Mouse (Mus musculus) CH12.LX (cell line): ENCODE data around the gene Glt1d1. TPM values are rescaled to one million over a fixed set of nuclear protein-coding genes. Genes with fewer than 3 reads are reported as not detected.
A peak's percentile ranks its signal among the peaks of the same experiment; 100 is the strongest.

ENCODE experiments used
- DNase-seq: peaks from one replicate; pipeline ENCODE4 v3.0.0-alpha.2; 2013; ENCODE audit errors: extremely low read depth
- H3K27ac ChIP-seq: 2 replicates; pipeline ENCODE4 v1.5.1; 2012; ENCODE audit warnings: low read depth, mild to moderate bottlenecking, control low read depth, moderate library complexity; ENCODE audit not compliant: insufficient read depth
- H3K27me3 ChIP-seq: replicated peaks from 2 replicates; pipeline ENCODE3; 2012; ENCODE audit warnings: inconsistent platforms
- H3K36me3 ChIP-seq, 2 experiments: replicated peaks in 1 of 2; 2 replicates each; pipeline versions ENCODE3 to v1.6.1; 2012; ENCODE audit warnings: inconsistent platforms in 1 of 2, low read length in 1 of 2, mild to moderate bottlenecking in 1 of 2, mixed read lengths in 1 of 2, moderate library complexity in 1 of 2; ENCODE audit not compliant: control insufficient read depth in 1 of 2, insufficient read depth in 1 of 2
- H3K4me1 ChIP-seq, 2 experiments: 2 replicates each; pipeline ENCODE4 v1.6.1; 2012; ENCODE audit warnings: inconsistent platforms in 1 of 2, moderate library complexity in 1 of 2; ENCODE audit not compliant: insufficient read depth in 2 of 2, control insufficient read depth in 1 of 2
- H3K4me2 ChIP-seq: 2 replicates; pipeline ENCODE4 v1.6.1; 2012; ENCODE audit warnings: low read depth, mild to moderate bottlenecking, control low read depth; ENCODE audit not compliant: poor library complexity, insufficient read depth, severe bottlenecking
- H3K4me3 ChIP-seq, 3 experiments: fragments of 150-350 bp in 1 of 3; sonication (generic) in 1 of 3; replicated peaks in 1 of 3; 2 replicates each; pipeline versions ENCODE3 to v1.5.1; 2011 to 2012; ENCODE audit warnings: low read depth in 2 of 3, low read length in 2 of 3, mild to moderate bottlenecking in 2 of 3, moderate library complexity in 2 of 3, control low read depth in 1 of 3, improper control_type of control experiment in 1 of 3, inconsistent platforms in 1 of 3, mixed read lengths in 1 of 3; ENCODE audit not compliant: poor library complexity in 1 of 3
- H3K79me2 ChIP-seq: replicated peaks from 2 replicates; pipeline ENCODE4 v1.6.1; 2012; ENCODE audit warnings: mild to moderate bottlenecking, moderate library complexity; ENCODE audit not compliant: control insufficient read depth, poor library complexity, insufficient read depth, severe bottlenecking; ENCODE audit errors: extremely low read depth
- H3K9ac ChIP-seq: 2 replicates; pipeline ENCODE4 v1.6.1; 2012; ENCODE audit warnings: low read depth, mild to moderate bottlenecking, control low read depth, moderate library complexity; ENCODE audit not compliant: insufficient read depth
- H3K9me3 ChIP-seq: replicated peaks from 2 replicates; pipeline ENCODE3; 2012; ENCODE audit warnings: low read length, inconsistent platforms, mixed read lengths
- BHLHE40 ChIP-seq: IDR thresholded peaks from 2 replicates; pipeline ENCODE4 v1.6.1; 2011; ENCODE audit warnings: mild to moderate bottlenecking, low read depth, low read length, improper control_type of control experiment
- CHD1 ChIP-seq: IDR thresholded peaks from 2 replicates; pipeline ENCODE4 v1.6.1; 2012; ENCODE audit warnings: low read depth, low read length, improper control_type of control experiment, inconsistent platforms
- CTCF ChIP-seq, 2 experiments: IDR thresholded peaks in 1 of 2; conservative IDR thresholded peaks in 1 of 2; 2 replicates each; pipeline ENCODE4 v1.5.1; 2011 to 2012; ENCODE audit warnings: low read depth in 2 of 2, low read length in 2 of 2, improper control_type of control experiment in 1 of 2, inconsistent platforms in 1 of 2, mild to moderate bottlenecking in 1 of 2, moderate library complexity in 1 of 2
- E2F4 ChIP-seq: IDR thresholded peaks from 2 replicates; pipeline ENCODE4 v1.6.1; 2011; ENCODE audit warnings: low read depth, low read length, improper control_type of control experiment; ENCODE audit not compliant: insufficient replicate concordance
- ELF1 ChIP-seq: IDR thresholded peaks from 2 replicates; pipeline ENCODE4 v1.6.1; 2014; ENCODE audit warnings: low read depth, mild to moderate bottlenecking, inconsistent platforms, low read length, improper control_type of control experiment
- EP300 ChIP-seq: IDR thresholded peaks from 2 replicates; pipeline ENCODE4 v1.6.1; 2011; ENCODE audit warnings: low read length, improper control_type of control experiment
- ETS1 ChIP-seq: conservative IDR thresholded peaks from 2 replicates; pipeline ENCODE4 v1.6.1; 2012; ENCODE audit warnings: low read depth, mild to moderate bottlenecking, inconsistent platforms, low read length, improper control_type of control experiment, moderate library complexity
- IRF4 ChIP-seq: IDR thresholded peaks from 2 replicates; pipeline ENCODE4 v1.6.1; 2014; ENCODE audit warnings: low read depth, mild to moderate bottlenecking, inconsistent platforms, low read length, improper control_type of control experiment
- JUN ChIP-seq: IDR thresholded peaks from 2 replicates; pipeline ENCODE4 v1.6.1; 2011; ENCODE audit warnings: low read depth, mild to moderate bottlenecking, low read length, improper control_type of control experiment, moderate library complexity; ENCODE audit not compliant: insufficient read depth
- MAFK ChIP-seq: IDR thresholded peaks from 2 replicates; pipeline ENCODE4 v1.6.1; 2011; ENCODE audit warnings: low read length, improper control_type of control experiment; ENCODE audit not compliant: insufficient replicate concordance
- MAX ChIP-seq: IDR thresholded peaks from 2 replicates; pipeline ENCODE4 v1.6.1; 2011; ENCODE audit warnings: low read length, improper control_type of control experiment
- MEF2A ChIP-seq: IDR thresholded peaks from 2 replicates; pipeline ENCODE4 v1.6.1; 2014; ENCODE audit warnings: low read depth, mild to moderate bottlenecking, inconsistent platforms, low read length, improper control_type of control experiment, borderline replicate concordance
- MYC ChIP-seq: IDR thresholded peaks from 2 replicates; pipeline ENCODE4 v1.6.1; 2011; ENCODE audit warnings: low read depth, mild to moderate bottlenecking, improper control_type of control experiment, low read length
- NRF1 ChIP-seq: IDR thresholded peaks from 2 replicates; pipeline ENCODE4 v1.6.1; 2014; ENCODE audit warnings: low read depth, mild to moderate bottlenecking, inconsistent platforms, low read length, improper control_type of control experiment, moderate library complexity
- PAX5 ChIP-seq: IDR thresholded peaks from 2 replicates; pipeline ENCODE4 v1.6.1; 2012; ENCODE audit warnings: low read length, inconsistent platforms, mixed read lengths
- POLR2A ChIP-seq: IDR thresholded peaks from 2 replicates; pipeline ENCODE4 v1.6.1; 2011; ENCODE audit warnings: low read depth, mild to moderate bottlenecking, improper control_type of control experiment, low read length
- POLR2AphosphoS2 ChIP-seq: IDR thresholded peaks from 2 replicates; pipeline ENCODE4 v1.6.1; 2011; ENCODE audit warnings: low read depth, low read length, improper control_type of control experiment
- RAD21 ChIP-seq: IDR thresholded peaks from 2 replicates; pipeline ENCODE4 v1.6.1; 2011; ENCODE audit warnings: low read depth, mild to moderate bottlenecking, low read length, improper control_type of control experiment, moderate library complexity
- SMC3 ChIP-seq: IDR thresholded peaks from 2 replicates; pipeline ENCODE4 v1.6.1; 2011; ENCODE audit warnings: low read depth, low read length, improper control_type of control experiment
- TCF12 ChIP-seq: IDR thresholded peaks from 2 replicates; pipeline ENCODE4 v1.6.1; 2014; ENCODE audit warnings: low read depth, mild to moderate bottlenecking, inconsistent platforms, low read length, improper control_type of control experiment
- UBTF ChIP-seq: IDR thresholded peaks from 2 replicates; pipeline ENCODE4 v1.6.1; 2012; ENCODE audit warnings: low read depth, mild to moderate bottlenecking, inconsistent platforms, low read length, improper control_type of control experiment, moderate library complexity
- USF2 ChIP-seq: conservative IDR thresholded peaks from 2 replicates; pipeline ENCODE4 v1.6.1; 2011; ENCODE audit warnings: low read depth, low read length, improper control_type of control experiment
- ZC3H11A ChIP-seq: IDR thresholded peaks from 2 replicates; pipeline ENCODE4 v1.6.1; 2012; ENCODE audit warnings: low read depth, mild to moderate bottlenecking, inconsistent platforms, low read length, improper control_type of control experiment
- ZKSCAN1 ChIP-seq: IDR thresholded peaks from 2 replicates; pipeline ENCODE4 v1.6.1; 2012; ENCODE audit warnings: low read depth, inconsistent platforms, low read length, improper control_type of control experiment, borderline replicate concordance
- dilution Hi-C: fragments of 300-500 bp; cut with MboI; formaldehyde crosslinking; loops from 2 replicates; pipeline ENCODE4 v1.14.3; 2020; ENCODE audit warnings: low sequenced_read_pairs; ENCODE audit not compliant: extremely low pct_unique_long_range_greater_than_20kb, extremely low pct_ligation_motif_present
- in situ Hi-C: fragments of 300-500 bp; cut with MboI; formaldehyde crosslinking; loops from 3 replicates; pipeline ENCODE4 v1.14.3; 2019; ENCODE audit warnings: low sequenced_read_pairs, low pct_ligation_motif_present, low pct_unique_long_range_greater_than_20kb, mixed read lengths
- polyA plus RNA-seq: library from polyadenylated mRNA; unstranded; fragments of >175 nt; gene quantifications from 2 replicates; pipeline ENCODE4 v1.2.1, GENCODE M21; 2012; ENCODE audit warnings: low read depth; ENCODE audit not compliant: insufficient read length
- total RNA-seq, 2 experiments: library from RNA; depleted of rRNA; stranded (reverse); fragments of 300-350 nt in 1 of 2; fragments of >200 nt in 1 of 2; gene quantifications; 2 replicates each; pipeline ENCODE4 v1.2.3; 2012 to 2014

Gene Glt1d1
- total and polyA plus RNA-seq, 3 experiments = 0.21 to 0.25 TPM; not detected in 1

DNA sequence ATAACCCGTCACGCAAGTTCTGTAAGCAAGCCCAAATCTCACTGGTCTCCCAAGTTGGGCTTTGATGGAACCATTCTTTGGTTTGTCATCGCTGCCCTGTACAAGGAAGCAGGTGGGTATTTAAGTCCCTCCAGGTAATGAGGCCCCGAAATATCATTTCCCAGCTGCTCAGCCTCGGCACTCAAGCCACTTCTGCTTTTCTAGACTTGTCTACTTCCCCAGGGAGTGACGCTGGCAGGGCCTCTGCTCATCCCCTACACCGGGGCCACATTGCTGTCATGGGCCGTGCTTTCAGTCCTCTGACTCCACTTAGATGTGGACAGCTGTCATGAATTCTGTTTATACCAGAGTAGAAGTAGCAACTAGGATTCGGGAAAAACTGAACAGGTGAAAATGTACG lies 11.0 kb upstream of the Glt1d1 start (continued):
- TF ChIP-seq JUN = no peak

DNA sequence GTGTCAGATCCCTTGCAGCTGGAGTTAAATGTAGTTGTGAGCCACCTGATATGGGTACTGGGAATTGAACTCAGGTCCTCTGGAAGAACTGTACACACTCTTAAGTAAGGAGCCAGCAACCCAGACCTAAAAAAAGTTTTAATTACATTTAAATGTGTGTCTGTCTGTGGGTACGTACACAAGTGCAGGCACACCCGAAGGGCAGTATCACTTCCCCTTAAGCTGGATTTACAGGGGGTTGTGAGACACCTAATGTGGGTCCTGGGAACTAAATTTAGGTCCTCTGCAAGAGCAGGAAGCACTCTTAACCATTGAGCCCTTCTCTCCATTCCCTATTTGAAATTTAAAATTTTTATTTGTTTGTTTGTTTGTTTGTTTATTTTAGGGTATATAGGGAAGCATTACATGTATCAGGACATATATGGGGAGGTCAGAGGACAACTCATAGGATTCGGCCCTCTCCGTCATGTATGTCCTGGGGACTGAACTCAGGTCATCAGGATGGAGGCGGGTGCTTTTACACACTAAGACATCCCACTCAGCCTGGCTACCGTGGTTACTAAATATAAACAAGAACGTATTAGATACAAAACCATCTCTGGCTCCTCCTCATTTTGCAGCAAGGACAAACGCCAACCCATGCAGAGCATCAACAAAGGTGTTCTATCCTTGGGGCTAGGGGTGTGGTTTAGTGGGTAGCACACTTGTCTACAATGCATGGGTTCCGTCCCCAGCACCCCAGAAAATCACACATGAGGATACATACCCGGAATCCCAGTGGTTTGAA lies 7.4 kb upstream of the Glt1d1 start:
- H3K36me3 ChIP-seq = no peaks in the 10 kb centered on the region
- TF ChIP-seq PAX5 = no peak
- peak in 1 of 2 experiments; percentile 7; a peak in 1 of 4 replicates for TF ChIP-seq CTCF (conservative IDR thresholded peaks at IDR 0.05 in 1 of 2, IDR thresholded peaks at IDR 0.05 in 1 of 2; ENCODE audit: low read depth in 2 of 2, low read length in 2 of 2)
- peak; percentile 77 for TF ChIP-seq IRF4
- peak; percentile 64; the same call in 1 of the 2 replicates for TF ChIP-seq EP300
- no peak for TF ChIP-seq MAX
- no peak for TF ChIP-seq E2F4
- peak; percentile 33; the same call in 1 of the 2 replicates for TF ChIP-seq ETS1
- TF ChIP-seq MEF2A = peak; percentile 73; the same call in 1 of the 2 replicates
- TF ChIP-seq RAD21 = peak; percentile 4; the same call in 1 of the 2 replicates
- TF ChIP-seq BHLHE40 = peak; percentile 80
- TF ChIP-seq POLR2AphosphoS2 = no peak
- TF ChIP-seq, all 38 proteins: peak for 7
- H3K79me2 ChIP-seq = no peaks in the 10 kb centered on the region
- DNase-seq = peak; percentile 68
- H3K4me2 ChIP-seq = no peak overlapping the region
- H3K27ac ChIP-seq = no peak overlapping the region
- dilution Hi-C loops = no loop called here
- H3K9me3 ChIP-seq = peaks cover 3% of the 10 kb centered on the region
- no peak overlapping the region for H3K4me3 ChIP-seq
- H3K9ac ChIP-seq = no peak overlapping the region
- in situ Hi-C loops = loop anchor here (25.0 kb wide), 1 partner anchor 1388 kb away; the partner anchor contains the start of genes Ran and Stx2
- H3K27me3 ChIP-seq = no peaks in the 10 kb centered on the region
- peaks cover 7 to 49% of the 10 kb centered on the region in 2 experiments for H3K4me1 ChIP-seq

DNA sequence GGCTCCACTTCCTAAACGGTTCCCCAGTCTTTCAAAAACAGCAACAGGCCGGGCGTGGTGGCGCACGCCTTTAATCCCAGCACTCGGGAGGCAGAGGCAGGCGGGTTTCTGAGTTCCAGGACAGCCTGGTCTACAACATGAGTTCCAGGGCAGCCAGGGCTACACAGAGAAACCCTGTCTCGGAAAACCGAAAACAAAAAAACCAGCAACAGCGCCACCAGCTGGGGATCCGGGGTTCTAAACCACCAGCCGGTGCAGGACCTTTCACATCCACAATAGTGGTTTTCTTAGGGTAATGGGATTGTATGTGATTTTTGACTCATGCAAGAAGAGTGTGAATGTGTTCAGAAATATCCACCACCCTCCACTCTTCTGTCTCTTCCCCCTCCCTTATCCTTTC lies 4.8 kb upstream of the Glt1d1 start:
- Histone ChIP-seq H3K79me2 (no peaks in the 10 kb centered on the region), H3K36me3 (no peaks in the 10 kb centered on the region)
- TF ChIP-seq UBTF (no peak), NRF1 (no peak), ZC3H11A (no peak), MYC (no peak), SMC3 (no peak), TCF12 (no peak), CHD1 (no peak), ZKSCAN1 (no peak), POLR2A (no peak), RAD21 (no peak), POLR2AphosphoS2 (no peak), JUN (no peak), EP300 (no peak), MAFK (no peak), USF2 (no peak), BHLHE40 (no peak), ELF1 (no peak)
- TF ChIP-seq, all 38 proteins: peak for 0
- no peak overlapping the region for H3K4me3 ChIP-seq
- H3K27me3 ChIP-seq = no peaks in the 10 kb centered on the region
- in situ Hi-C loops = no loop called here
- peaks cover 0 to 30% of the 10 kb centered on the region in 2 experiments; a peak in 2 of 4 replicates for H3K4me1 ChIP-seq
- peaks cover 5% of the 10 kb centered on the region for H3K9me3 ChIP-seq
- no peak overlapping the region for H3K9ac ChIP-seq
- DNase-seq = no peak
- dilution Hi-C loops = no loop called here
- H3K4me2 ChIP-seq = no peak overlapping the region
- H3K27ac ChIP-seq = no peak overlapping the region
